Mouse (Mus musculus) neural tube, embryonic 11.5 days (tissue): ENCODE measurements around the gene Dnajc6. TPM values are rescaled to one million over a fixed set of nuclear protein-coding genes. Genes with fewer than 3 reads are reported as not detected.

Experiments
- ATAC-seq: fragments of 200-750 bp; cut with Nextera tagmentation; 2 replicates; pipeline ENCODE4 v1.8.0; 2017; ENCODE audit warnings: moderate number of reproducible peaks, mild to moderate bottlenecking, moderate TSS enrichment, moderate library complexity; ENCODE audit not compliant: insufficient read depth, low FRiP score, low TSS enrichment
- DNase-seq: peaks from one replicate; pipeline ENCODE4 v3.0.0-alpha.2; 2015; ENCODE audit warnings: low spot score
- H3K27ac ChIP-seq: fragments of 300-500 bp; sonication (generic); 2 replicates; pipeline ENCODE4 v1.5.1; 2014; ENCODE audit warnings: low read depth, mild to moderate bottlenecking, low read length
- H3K27me3 ChIP-seq: fragments of 300-500 bp; sonication (generic); 2 replicates; pipeline ENCODE4 v1.6.1; 2014; ENCODE audit warnings: mild to moderate bottlenecking, low read length, mixed read lengths; ENCODE audit not compliant: control insufficient read depth, insufficient read depth
- H3K36me3 ChIP-seq: fragments of 300-500 bp; sonication (generic); 2 replicates; pipeline ENCODE4 v1.6.1; 2014; ENCODE audit warnings: mild to moderate bottlenecking, low read length, moderate library complexity, mixed read lengths; ENCODE audit not compliant: control insufficient read depth, insufficient read depth
- H3K4me1 ChIP-seq: fragments of 300-500 bp; sonication (generic); 2 replicates; pipeline ENCODE4 v1.6.1; 2014; ENCODE audit warnings: low read length, mixed read lengths; ENCODE audit not compliant: control insufficient read depth, insufficient read depth
- H3K4me2 ChIP-seq: fragments of 300-500 bp; sonication (generic); 2 replicates; pipeline ENCODE4 v1.6.1; 2014; ENCODE audit warnings: low read depth, mild to moderate bottlenecking, moderate library complexity
- H3K4me3 ChIP-seq: fragments of 300-500 bp; sonication (generic); 2 replicates; pipeline ENCODE4 v1.5.1; 2014; ENCODE audit warnings: low read depth, low read length
- H3K9ac ChIP-seq: fragments of 300-500 bp; sonication (generic); 2 replicates; pipeline ENCODE4 v1.6.1; 2014; ENCODE audit warnings: mild to moderate bottlenecking, low read length
- H3K9me3 ChIP-seq: fragments of 300-500 bp; sonication (generic); 2 replicates; pipeline ENCODE4 v1.6.1; 2016; ENCODE audit warnings: low read length; ENCODE audit not compliant: control insufficient read depth
- WGBS: fragments of 180-500 bp; shearing (Covaris S2); extraction: QIAGEN DNeasy Blood & Tissue Kit; methylation state at CpG from one replicate; pipeline ENCODE4 v1.1.7; 2014; 5-methylcytosine and 5-hydroxymethylcytosine counted together
- polyA plus RNA-seq: library from polyadenylated mRNA; unstranded; fragments of >200 nt; fragmentation: Nextera tagmentation; extraction: Ambion mirVana; gene quantifications from 2 replicates; pipeline ENCODE4 v1.2.1, GENCODE M21; 2014

The Dnajc6 gene
- polyA plus RNA-seq, 1 experiment from 2014 or later = 9.7 TPM

GRCm38 (mm10) chr4:101569076-101569475, 72.6 kb downstream of the Dnajc6 start:
- H3K4me2 ChIP-seq = no peak overlapping the region
- no peak overlapping the region for H3K4me3 ChIP-seq
- H3K9me3 ChIP-seq = no peaks in the 10 kb centered on the region
- no peaks in the 10 kb centered on the region for H3K36me3 ChIP-seq
- no peaks in the 10 kb centered on the region for H3K27me3 ChIP-seq
- no peak overlapping the region for H3K9ac ChIP-seq
- ATAC-seq (no peak), DNase-seq (no peak)
- H3K27ac ChIP-seq = no peak overlapping the region
- H3K4me1 ChIP-seq = no peaks in the 10 kb centered on the region
- 76% methylated on average over 7 of the region's 7 CpGs for WGBS

- WGBS = 75% methylated on average over 2 of the region's 2 CpGs
- Histone ChIP-seq H3K27me3 (no peaks in the 10 kb centered on the region), H3K27ac (no peak overlapping the region), H3K36me3 (no peaks in the 10 kb centered on the region), H3K4me2 (no peak overlapping the region), H3K4me3 (no peak overlapping the region), H3K9ac (no peak overlapping the region), H3K9me3 (no peaks in the 10 kb centered on the region), H3K4me1 (no peaks in the 10 kb centered on the region)
- ATAC-seq = no peak
- DNase-seq = no peak
Measured at GRCm38 (mm10) chr4:101572142-101572541, 75.7 kb downstream of the Dnajc6 start.

- H3K27me3 ChIP-seq = no peaks in the 10 kb centered on the region
- WGBS = 84% methylated on average over 5 of the region's 5 CpGs
- H3K4me3 ChIP-seq = no peak overlapping the region
- H3K27ac ChIP-seq = no peak overlapping the region
- no peaks in the 10 kb centered on the region for H3K9me3 ChIP-seq
- H3K4me2 ChIP-seq = no peak overlapping the region
- H3K9ac ChIP-seq = no peak overlapping the region
- no peaks in the 10 kb centered on the region for H3K4me1 ChIP-seq
- H3K36me3 ChIP-seq = no peaks in the 10 kb centered on the region
- DNase-seq = no peak
- ATAC-seq = no peak
Measured at GRCm38 (mm10) chr4:101575307-101575706, 78.9 kb downstream of the Dnajc6 start.

GRCm38 (mm10) chr4:101578720-101579119, 82.3 kb downstream of the Dnajc6 start:
- Histone ChIP-seq H3K4me2 (no peak overlapping the region), H3K36me3 (no peaks in the 10 kb centered on the region), H3K9ac (no peak overlapping the region), H3K9me3 (no peaks in the 10 kb centered on the region), H3K27ac (no peak overlapping the region), H3K4me1 (no peaks in the 10 kb centered on the region), H3K4me3 (no peak overlapping the region), H3K27me3 (no peaks in the 10 kb centered on the region)
- ATAC-seq = no peak
- DNase-seq = no peak
- 81% methylated on average over 7 of the region's 7 CpGs for WGBS

- DNase-seq (no peak), ATAC-seq (no peak)
- Histone ChIP-seq H3K9ac (no peak overlapping the region), H3K27ac (no peak overlapping the region), H3K36me3 (no peaks in the 10 kb centered on the region), H3K4me1 (no peaks in the 10 kb centered on the region), H3K4me3 (no peak overlapping the region), H3K27me3 (no peaks in the 10 kb centered on the region), H3K9me3 (no peaks in the 10 kb centered on the region), H3K4me2 (no peak overlapping the region)
- 80% methylated on average over 5 of the region's 5 CpGs for WGBS
Measured at GRCm38 (mm10) chr4:101579517-101579916, 83.1 kb downstream of the Dnajc6 start.

- Histone ChIP-seq H3K27me3 (no peaks in the 10 kb centered on the region), H3K4me2 (no peak overlapping the region), H3K36me3 (no peaks in the 10 kb centered on the region), H3K9ac (no peak overlapping the region), H3K4me3 (no peak overlapping the region), H3K4me1 (peaks cover 7% of the 10 kb centered on the region), H3K9me3 (no peaks in the 10 kb centered on the region), H3K27ac (no peak overlapping the region)
- WGBS = 73% methylated on average over 4 of the region's 4 CpGs
- ATAC-seq (no peak), DNase-seq (no peak)
Measured at GRCm38 (mm10) chr4:101581156-101581555, 84.7 kb downstream of the Dnajc6 start.

GRCm38 (mm10) chr4:101582882-101583281, 86.4 kb downstream of the Dnajc6 start:
- Histone ChIP-seq H3K27ac (no peak overlapping the region), H3K4me2 (no peak overlapping the region), H3K4me1 (peaks cover 7% of the 10 kb centered on the region), H3K36me3 (no peaks in the 10 kb centered on the region), H3K27me3 (no peaks in the 10 kb centered on the region), H3K9ac (no peak overlapping the region), H3K4me3 (no peak overlapping the region), H3K9me3 (no peaks in the 10 kb centered on the region)
- no peak for DNase-seq
- no peak for ATAC-seq
- WGBS = 75% methylated on average over 2 of the region's 2 CpGs

- Histone ChIP-seq H3K4me3 (no peak overlapping the region), H3K36me3 (no peaks in the 10 kb centered on the region), H3K9ac (no peak overlapping the region), H3K4me2 (peak overlapping the region; percentile 16; the same call in 1 of the 2 replicates), H3K27me3 (no peaks in the 10 kb centered on the region), H3K27ac (peak overlapping the region; percentile 73), H3K9me3 (no peaks in the 10 kb centered on the region), H3K4me1 (peaks cover 7% of the 10 kb centered on the region)
- DNase-seq = peak; percentile 35
- ATAC-seq = peak; percentile 78
- 44% methylated on average over 19 of the region's 19 CpGs for WGBS
Measured at GRCm38 (mm10) chr4:101584524-101585454, 88.3 kb downstream of the Dnajc6 start.
